ENCODE assay signal across 16 mouse cellular contexts in genomic region chr2:72427288-72427687, GRCm38 (mm10). TPM values are rescaled to one million over a fixed set of nuclear protein-coding genes. Genes with fewer than 3 reads are reported as not detected.
DNase-seq lines count a peak whose midpoint lies in the region; ATAC-seq and TF ChIP-seq lines count a peak whose summit lies in the region.
"Had no signal": no experiment of that assay in that cellular context is flagged by ENCODE, and none has a peak within 500 bp of the region (broad histone marks: within the 10 kb centered on the region; RNA-seq: fewer than 3 reads in every experiment).

No protein-coding gene starts in this region.

- peak; percentile 4; the same call in 1 of the 2 replicates for ATAC-seq in frontal cortex, adult (ENCODE audit: low TSS enrichment)
- peak; percentile 34; the same call in 1 of the 2 replicates for ATAC-seq in forebrain, postnatal 0 days
- ATAC-seq in midbrain, embryonic 12.5 days (ENCODE audit: low FRiP score, low read depth) = peak; percentile 79

- H3K9ac ChIP-seq in forebrain, postnatal 0 days = peak overlapping the region; percentile 28; the same call in 1 of the 2 replicates
- no peak overlapping the region for H3K9ac ChIP-seq in midbrain, embryonic 12.5 days (replicated peaks)
- H3K9ac ChIP-seq: kidney, embryonic 15.5 days; limb, embryonic 13.5 days; lung, embryonic 15.5 days had no signal

- peak overlapping the region; percentile 1; the same call in 1 of the 2 replicates for H3K4me3 ChIP-seq in forebrain, postnatal 0 days (ENCODE audit: low read depth, low read length)
- 0 out of 2 replicates have a peak overlapping the region, but pooled peaks have one; percentile 3 for H3K4me3 ChIP-seq in midbrain, embryonic 12.5 days
- H3K4me3 ChIP-seq: erythroblast, embryonic 14.5 days; kidney, embryonic 15.5 days; limb, embryonic 13.5 days; lung, embryonic 15.5 days had no signal

- H3K36me3 ChIP-seq in forebrain, postnatal 0 days (ENCODE audit: insufficient read depth) = no peaks in the 10 kb centered on the region
- no peaks in the 10 kb centered on the region for H3K36me3 ChIP-seq in midbrain, embryonic 12.5 days
- H3K36me3 ChIP-seq: kidney, embryonic 15.5 days; limb, embryonic 13.5 days; lung, embryonic 15.5 days had no signal

- H3K4me2 ChIP-seq in forebrain, postnatal 0 days (ENCODE audit: low read depth) = peak overlapping the region; percentile 40
- H3K4me2 ChIP-seq in midbrain, embryonic 12.5 days (replicated peaks) = peak overlapping the region; percentile 30
- H3K4me2 ChIP-seq: heart, embryonic 11.5 days; kidney, embryonic 15.5 days; limb, embryonic 13.5 days; lung, embryonic 15.5 days had no signal

- H3K27ac ChIP-seq in forebrain, postnatal 0 days (ENCODE audit: low read depth, low read length) = peak overlapping the region; percentile 71
- H3K27ac ChIP-seq in midbrain, embryonic 12.5 days (replicated peaks) = peak overlapping the region; percentile 85
- H3K27ac ChIP-seq: kidney, embryonic 15.5 days; limb, embryonic 13.5 days; lung, embryonic 15.5 days had no signal

- H3K9me3 ChIP-seq in forebrain, postnatal 0 days (ENCODE audit: low read length) = no peaks in the 10 kb centered on the region
- H3K9me3 ChIP-seq in midbrain, embryonic 12.5 days = no peaks in the 10 kb centered on the region
- H3K9me3 ChIP-seq: kidney, embryonic 15.5 days; limb, embryonic 13.5 days; lung, embryonic 15.5 days had no signal

- H3K27me3 ChIP-seq in forebrain, postnatal 0 days (ENCODE audit: insufficient read depth, low read length) = no peaks in the 10 kb centered on the region
- H3K27me3 ChIP-seq in midbrain, embryonic 12.5 days = 0 out of 2 replicates have a peak, but pooled peaks cover 4% of the 10 kb centered on the region
- H3K27me3 ChIP-seq: kidney, embryonic 15.5 days; lung, embryonic 15.5 days had no signal

- no peak for DNase-seq in frontal cortex, postnatal 14 days (ENCODE audit: low spot score in 2 of 2)
- peak; percentile 48 for DNase-seq in forebrain, postnatal 0 days
- DNase-seq in retina, embryonic 14.5 days (ENCODE audit: low spot score) = peak; percentile 25
- no peak for DNase-seq in layer of hippocampus, postnatal 36 days
- DNase-seq in ovary, postnatal 10 days (ENCODE audit: low spot score) = no peak
- no peak for DNase-seq in kidney, postnatal 14 days
- DNase-seq: B cell, adult 2 months; cerebellum, adult 11-12 months; gastrocnemius, postnatal 10 days had no signal

- peaks cover 7% of the 10 kb centered on the region for H3K4me1 ChIP-seq in forebrain, postnatal 0 days (ENCODE audit: insufficient read depth)
- H3K4me1 ChIP-seq in midbrain, embryonic 12.5 days = peaks cover 38% of the 10 kb centered on the region
- H3K4me1 ChIP-seq: lung, embryonic 15.5 days had no signal

- 13% methylated on average over 11 of the region's 11 CpGs for WGBS in forebrain, postnatal 0 days
- WGBS in midbrain, embryonic 12.5 days = 51% methylated on average over 11 of the region's 11 CpGs

- no peak for TF ChIP-seq CTCF in forebrain, postnatal 0 days (IDR thresholded peaks at IDR 0.05; ENCODE audit: low read depth)

RNA-seq across cellular contexts. Expression of gene Cdca7, which starts 48.7 kb away (rescaled TPM):
- total RNA-seq in forebrain, postnatal 0 days (2014; rRNA removed) = 21.9 and 28.9 TPM in 2 replicates
- 15.6 and 20.6 TPM in 2 replicates for polyA plus RNA-seq in forebrain, postnatal 0 days (2015; fragmentation: Nextera tagmentation; extraction: Ambion mirVana)
- 126 and 129 TPM in 2 replicates for polyA plus RNA-seq in midbrain, embryonic 12.5 days (2016; fragmentation: Nextera tagmentation; extraction: Ambion mirVana)
- 1 to 10 TPM; 6.3 to 6.7 TPM for total RNA-seq in layer of hippocampus, postnatal 36 days (2021)

Comparison
In these comparisons a context has a peak if more than half of its experiments do, and no peak if none do; other contexts are left out.
1. ATAC-seq: peak in every context shown above with its lines; median percentile 79 in midbrain, embryonic 12.5 days; 34 in forebrain, postnatal 0 days; 4 in frontal cortex, adult.
2. DNase-seq: peak in forebrain, postnatal 0 days (single experiment) and retina, embryonic 14.5 days (single experiment); none in frontal cortex, postnatal 14 days (0 of 2), layer of hippocampus, postnatal 36 days (0 of 2), ovary, postnatal 10 days (single experiment) and kidney, postnatal 14 days (single experiment).